Mouse (Mus musculus) erythroblast, embryonic 14.5 days (primary cell): ENCODE measurements at regions not wholly inside any gene's neighbourhood (a gene's known extent, or its start where the extent isn't known, plus 50 kb on each side); places are given as distances from the start of the nearest gene placed in this dataset.

Source experiments
- GATA1 ChIP-seq: IDR thresholded peaks from 2 replicates; pipeline ENCODE4 v1.6.1; 2012; ENCODE audit warnings: low read length, inconsistent platforms, mixed read lengths
- TAL1 ChIP-seq: IDR thresholded peaks from 3 replicates; pipeline ENCODE4 v1.6.1; 2012; ENCODE audit warnings: low read length, inconsistent platforms, mixed read lengths

DNA sequence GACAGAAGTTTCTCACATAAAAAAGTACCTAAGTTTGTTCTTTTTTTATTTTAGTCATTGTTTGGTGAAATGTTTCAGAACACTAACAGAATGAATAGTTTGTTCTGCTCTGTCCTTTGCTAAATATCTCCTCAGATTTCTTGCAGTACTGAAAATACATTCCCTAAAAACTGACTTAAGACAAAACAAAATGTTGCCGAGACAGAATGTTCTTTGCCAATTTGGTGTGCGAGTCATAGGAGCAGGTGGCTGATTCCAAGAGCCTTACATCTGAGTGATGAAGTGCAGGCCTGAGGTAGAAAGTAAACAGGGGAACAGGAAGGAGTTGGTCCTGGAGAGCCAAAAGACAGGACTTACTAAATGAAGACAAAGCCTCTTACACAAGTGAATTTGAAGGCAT lies 919.0 kb upstream of the Cited2 start:
- no peak for TF ChIP-seq GATA1
- no peak for TF ChIP-seq TAL1
